Mouse (Mus musculus) kidney, embryonic 15.5 days (tissue): Measurements from ENCODE around the gene Cdc26. TPM values are rescaled to one million over a fixed set of nuclear protein-coding genes. Genes with fewer than 3 reads are reported as not detected.

Experiments
- ATAC-seq: fragments of 200-750 bp; cut with Nextera tagmentation; replicated peaks from 2 replicates; pipeline ENCODE4 v1.8.0; 2017; ENCODE audit warnings: moderate TSS enrichment; ENCODE audit not compliant: low FRiP score
- H3K27ac ChIP-seq: fragments of 300-500 bp; sonication (generic); 2 replicates; pipeline ENCODE4 v1.5.1; 2015; ENCODE audit warnings: mild to moderate bottlenecking, inconsistent platforms
- H3K27me3 ChIP-seq: fragments of 300-500 bp; sonication (generic); 2 replicates; pipeline ENCODE4 v1.6.1; 2015; ENCODE audit warnings: inconsistent platforms
- H3K36me3 ChIP-seq: fragments of 300-500 bp; sonication (generic); 2 replicates; pipeline ENCODE4 v1.6.1; 2015; ENCODE audit warnings: inconsistent platforms
- H3K4me1 ChIP-seq: fragments of 300-500 bp; sonication (generic); 2 replicates; pipeline ENCODE4 v1.6.1; 2015; ENCODE audit warnings: inconsistent platforms
- H3K4me2 ChIP-seq: fragments of 300-500 bp; sonication (generic); 2 replicates; pipeline ENCODE4 v1.6.1; 2015; ENCODE audit warnings: moderate library complexity, mild to moderate bottlenecking, inconsistent platforms
- H3K4me3 ChIP-seq: fragments of 300-500 bp; sonication (generic); replicated peaks from 2 replicates; pipeline ENCODE4 v1.5.1; 2015; ENCODE audit warnings: mild to moderate bottlenecking, inconsistent platforms
- H3K9ac ChIP-seq: fragments of 300-500 bp; sonication (generic); 2 replicates; pipeline ENCODE4 v1.6.1; 2015; ENCODE audit warnings: mild to moderate bottlenecking, inconsistent platforms
- H3K9me3 ChIP-seq: fragments of 300-500 bp; sonication (generic); replicated peaks from 2 replicates; pipeline ENCODE4 v1.6.1; 2016; ENCODE audit warnings: inconsistent platforms
- WGBS: fragments of 180-500 bp; shearing (Covaris S2); methylation state at CpG from one replicate; pipeline ENCODE4 v1.1.7; 2015; ENCODE audit warnings: mixed read lengths; 5-methylcytosine and 5-hydroxymethylcytosine counted together
- polyA plus RNA-seq: library from polyadenylated mRNA; unstranded; fragments of >200 nt; fragmentation: Nextera tagmentation; extraction: Ambion mirVana; gene quantifications from 2 replicates; pipeline ENCODE4 v1.2.1, GENCODE M21; 2015

Gene Cdc26
- 161 and 178 TPM in 2 replicates for polyA plus RNA-seq

GRCm38 (mm10) chr4:62408601-62409282 is at the start of gene Cdc26, which contains the start of gene Prpf4:
Gene Cdc26, minus strand, starts transcription at chr4:62408642.
Gene Prpf4, plus strand, starts transcription at chr4:62408797.
- Histone ChIP-seq H3K27ac (peak within 1 kb of the TSS; percentile 87), H3K4me2 (peak within 1 kb of the TSS; percentile 72), H3K4me1 (peaks cover 31% of the 10 kb centered on the region), H3K27me3 (no peaks in the 10 kb centered on the region), H3K9ac (peak within 1 kb of the TSS; percentile 78), H3K36me3 (peaks cover 48% of the 10 kb centered on the region), H3K4me3 (peak within 1 kb of the TSS; percentile 63), H3K9me3 (no peaks in the 10 kb centered on the region)
- ATAC-seq: peak; percentile 99
- WGBS: under 1% methylated on average over 39 of the region's 39 CpGs

- no peaks in the 10 kb centered on the region for H3K9me3 ChIP-seq
Observed at GRCm38 (mm10) chr4:62454995-62455394, 46.6 kb upstream of the Cdc26 start.

DNA sequence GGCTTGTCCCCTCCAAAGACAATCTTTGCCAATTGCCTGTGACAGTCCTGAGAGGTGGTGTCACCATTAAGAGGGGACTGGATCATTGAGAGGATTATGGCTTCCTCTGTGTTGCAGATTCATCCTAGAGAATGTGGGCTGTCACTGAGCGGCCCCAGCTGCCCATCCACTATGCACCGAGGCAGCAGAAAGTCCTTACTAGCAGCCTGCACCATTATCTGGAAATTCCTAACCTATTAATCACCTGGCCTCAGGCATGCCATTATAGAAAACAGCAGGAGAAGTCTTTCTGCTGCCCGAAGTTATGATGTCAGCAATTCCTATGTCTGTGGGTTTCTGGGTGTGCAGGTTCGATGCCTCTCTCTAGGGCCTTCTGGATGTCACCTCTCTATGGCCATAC is 32.5 kb upstream of the Cdc26 start:
- Histone ChIP-seq H3K27ac (no peak overlapping the region), H3K9me3 (no peaks in the 10 kb centered on the region), H3K9ac (no peak overlapping the region), H3K4me3 (no peak overlapping the region), H3K36me3 (no peaks in the 10 kb centered on the region), H3K4me2 (no peak overlapping the region), H3K27me3 (no peaks in the 10 kb centered on the region), H3K4me1 (0 out of 2 replicates have a peak, but pooled peaks cover 6% of the 10 kb centered on the region)
- WGBS: 75% methylated on average over 4 of the region's 4 CpGs
- no peak for ATAC-seq

More at GRCm38 (mm10) chr4:62454995-62455394, 46.6 kb upstream of the Cdc26 start:
- H3K36me3 ChIP-seq: peaks cover 5% of the 10 kb centered on the region; the same call in 1 of the 2 replicates
- no peak for ATAC-seq
- 50% methylated on average over 5 of the region's 5 CpGs for WGBS
- H3K27ac ChIP-seq: no peak overlapping the region
- H3K27me3 ChIP-seq: no peaks in the 10 kb centered on the region
- no peak overlapping the region for H3K4me3 ChIP-seq
- no peak overlapping the region for H3K9ac ChIP-seq
- no peaks in the 10 kb centered on the region for H3K4me1 ChIP-seq
- H3K4me2 ChIP-seq: no peak overlapping the region

DNA sequence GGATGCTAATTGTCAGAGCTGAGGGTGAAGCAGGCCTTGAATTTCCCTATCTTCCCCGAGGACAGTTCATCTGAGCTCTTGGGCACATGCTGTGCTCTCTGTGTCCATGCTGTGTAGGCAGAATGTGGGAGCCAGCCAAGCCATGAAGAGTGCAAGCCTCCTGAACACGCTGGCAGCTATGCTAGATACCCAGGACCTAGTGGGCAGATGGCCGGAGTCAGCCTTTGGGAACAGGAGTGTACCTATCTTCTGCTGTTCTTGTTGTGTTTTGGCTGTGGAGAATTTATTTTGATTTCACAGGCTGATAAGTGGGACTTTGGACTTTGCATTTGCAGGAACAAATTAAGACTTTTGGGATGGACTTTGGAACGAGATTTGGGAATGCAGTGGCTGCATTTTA is 32.1 kb upstream of the Cdc26 start:
- 72% methylated on average over 4 of the region's 4 CpGs for WGBS

GRCm38 (mm10) chr4:62439793-62440192 is 31.4 kb upstream of the Cdc26 start:
- Histone ChIP-seq H3K9ac (no peak overlapping the region), H3K4me2 (no peak overlapping the region), H3K9me3 (no peaks in the 10 kb centered on the region), H3K36me3 (no peaks in the 10 kb centered on the region), H3K27ac (no peak overlapping the region), H3K4me3 (no peak overlapping the region), H3K4me1 (0 out of 2 replicates have a peak, but pooled peaks cover 6% of the 10 kb centered on the region), H3K27me3 (no peaks in the 10 kb centered on the region)
- 63% methylated on average over 4 of the region's 4 CpGs for WGBS
- ATAC-seq: no peak

More for the DNA sequence above, 32.1 kb upstream of the Cdc26 start:
- Histone ChIP-seq H3K4me1 (0 out of 2 replicates have a peak, but pooled peaks cover 6% of the 10 kb centered on the region), H3K27ac (no peak overlapping the region), H3K4me3 (no peak overlapping the region), H3K9me3 (no peaks in the 10 kb centered on the region), H3K36me3 (no peaks in the 10 kb centered on the region), H3K27me3 (no peaks in the 10 kb centered on the region), H3K9ac (no peak overlapping the region), H3K4me2 (no peak overlapping the region)
- ATAC-seq: no peak

- no peaks in the 10 kb centered on the region for H3K9me3 ChIP-seq
- no peaks in the 10 kb centered on the region for H3K36me3 ChIP-seq
- no peak overlapping the region for H3K9ac ChIP-seq
- WGBS: 53% methylated on average over 7 of the region's 7 CpGs
- no peaks in the 10 kb centered on the region for H3K27me3 ChIP-seq
- H3K4me2 ChIP-seq: no peak overlapping the region
- ATAC-seq: peak; percentile 76
- H3K4me1 ChIP-seq: 0 out of 2 replicates have a peak, but pooled peaks cover 6% of the 10 kb centered on the region
- H3K4me3 ChIP-seq: no peak overlapping the region
- no peak overlapping the region for H3K27ac ChIP-seq
Observed at GRCm38 (mm10) chr4:62437871-62438270, 29.4 kb upstream of the Cdc26 start.

DNA sequence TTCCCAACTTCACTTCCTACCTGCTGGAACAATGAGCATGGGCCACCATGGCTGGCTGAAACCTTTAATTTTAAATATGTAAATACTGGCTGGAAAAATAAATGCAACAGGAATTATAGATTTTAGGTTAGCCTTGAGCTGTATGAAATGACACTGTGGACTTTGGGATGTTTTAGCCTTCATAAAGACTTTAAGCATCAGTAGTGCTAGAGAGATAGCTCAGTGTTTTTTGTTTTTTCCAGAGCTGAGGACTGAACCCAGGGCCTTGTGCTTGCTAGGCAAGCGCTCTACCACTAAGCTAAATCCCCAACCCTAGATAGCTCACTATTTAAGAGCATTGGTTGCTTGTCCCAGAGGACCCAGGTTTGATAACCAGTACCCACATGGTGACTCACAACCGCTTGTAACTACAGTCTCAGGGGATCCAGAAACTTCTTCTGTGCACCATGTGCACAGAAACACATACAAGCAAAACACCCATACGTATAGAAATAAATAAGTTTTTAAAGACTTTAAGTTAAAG is 28.9 kb upstream of the Cdc26 start:
- Histone ChIP-seq H3K4me2 (no peak overlapping the region), H3K4me1 (0 out of 2 replicates have a peak, but pooled peaks cover 6% of the 10 kb centered on the region), H3K9ac (no peak overlapping the region), H3K36me3 (no peaks in the 10 kb centered on the region), H3K27ac (no peak overlapping the region), H3K4me3 (no peak overlapping the region), H3K9me3 (no peaks in the 10 kb centered on the region), H3K27me3 (no peaks in the 10 kb centered on the region)
- no peak for ATAC-seq
- 87% methylated on average over 3 of the region's 3 CpGs for WGBS

GRCm38 (mm10) chr4:62435081-62435480 is 26.6 kb upstream of the Cdc26 start, which contains the start of gene Rnf183:
Gene Rnf183, minus strand, starts transcription at chr4:62435252.
- H3K9ac ChIP-seq: no peak within 1 kb of the TSS
- no peaks in the 10 kb centered on the region for H3K9me3 ChIP-seq
- 80% methylated on average over 6 of the region's 6 CpGs for WGBS
- H3K4me3 ChIP-seq: no peak within 1 kb of the TSS
- 0 out of 2 replicates have a peak, but pooled peaks cover 6% of the 10 kb centered on the region for H3K4me1 ChIP-seq
- H3K36me3 ChIP-seq: no peaks in the 10 kb centered on the region
- ATAC-seq: no peak
- no peak within 1 kb of the TSS for H3K4me2 ChIP-seq
- no peak within 1 kb of the TSS for H3K27ac ChIP-seq
- no peaks in the 10 kb centered on the region for H3K27me3 ChIP-seq

- WGBS: 64% methylated on average over 7 of the region's 7 CpGs
- Histone ChIP-seq H3K9me3 (no peaks in the 10 kb centered on the region), H3K4me3 (no peak overlapping the region), H3K36me3 (no peaks in the 10 kb centered on the region), H3K4me1 (0 out of 2 replicates have a peak, but pooled peaks cover 6% of the 10 kb centered on the region), H3K27ac (no peak overlapping the region), H3K4me2 (no peak overlapping the region), H3K9ac (no peak overlapping the region), H3K27me3 (no peaks in the 10 kb centered on the region)
- 0 out of 2 replicates have a peak, but pooled peaks have one; percentile 42 for ATAC-seq
Observed at GRCm38 (mm10) chr4:62433939-62434870, 25.8 kb upstream of the Cdc26 start.

- no peak overlapping the region for H3K4me2 ChIP-seq
- no peaks in the 10 kb centered on the region for H3K27me3 ChIP-seq
- H3K36me3 ChIP-seq: no peaks in the 10 kb centered on the region
- ATAC-seq: no peak
- no peak overlapping the region for H3K4me3 ChIP-seq
- H3K9me3 ChIP-seq: no peaks in the 10 kb centered on the region
- H3K4me1 ChIP-seq: no peaks in the 10 kb centered on the region
- H3K9ac ChIP-seq: no peak overlapping the region
- H3K27ac ChIP-seq: no peak overlapping the region
- WGBS: 81% methylated on average over 4 of the region's 4 CpGs
Observed at GRCm38 (mm10) chr4:62431522-62431921, 23.1 kb upstream of the Cdc26 start.

- Histone ChIP-seq H3K36me3 (peaks cover 4% of the 10 kb centered on the region; the same call in 1 of the 2 replicates), H3K4me3 (no peak overlapping the region)
- no peak for ATAC-seq
Observed at GRCm38 (mm10) chr4:62430678-62431077, 22.2 kb upstream of the Cdc26 start.

More at GRCm38 (mm10) chr4:62430678-62431077, 22.2 kb upstream of the Cdc26 start:
- Histone ChIP-seq H3K4me2 (no peak overlapping the region), H3K27me3 (no peaks in the 10 kb centered on the region), H3K9me3 (no peaks in the 10 kb centered on the region), H3K9ac (no peak overlapping the region), H3K4me1 (no peaks in the 10 kb centered on the region), H3K27ac (no peak overlapping the region)
